Mouse (Mus musculus): ENCODE data around the gene Cdca4. TPM values are rescaled to one million over a fixed set of nuclear protein-coding genes. Genes with fewer than 3 reads are reported as not detected.
A peak's percentile ranks its signal among the peaks of the same experiment; 100 is the strongest.

The Cdca4 gene
- polyA plus RNA-seq, 1 experiment from 2014 or later: 189 TPM

- WGBS: 71% methylated on average over 2 of the region's 2 CpGs
- H3K36me3 ChIP-seq (ENCODE audit: control insufficient read depth, insufficient read depth, low read length): no peaks in the 10 kb centered on the region
Measured at GRCm38 (mm10) chr12:112835046-112835445, 5.8 kb upstream of the Cdca4 start.

GRCm38 (mm10) chr12:112833527-112833926 lies 4.3 kb upstream of the Cdca4 start:
- Histone ChIP-seq H3K9ac (ENCODE audit: low read length) (no peak overlapping the region), H3K4me1 (ENCODE audit: control insufficient read depth, insufficient read depth, low read length) (peaks cover 4% of the 10 kb centered on the region), H3K4me2 (ENCODE audit: low read depth, severe bottlenecking) (no peak overlapping the region), H3K36me3 (ENCODE audit: control insufficient read depth, insufficient read depth, low read length) (no peaks in the 10 kb centered on the region), H3K27ac (replicated peaks; ENCODE audit: low read depth, low read length) (no peak overlapping the region), H3K9me3 (ENCODE audit: control insufficient read depth, low read length) (no peaks in the 10 kb centered on the region), H3K27me3 (ENCODE audit: control insufficient read depth, insufficient read depth, low read length) (no peaks in the 10 kb centered on the region), H3K4me3 (ENCODE audit: low read depth, low read length) (no peak overlapping the region)
- WGBS: 88% methylated on average over 6 of the region's 6 CpGs
- ATAC-seq (ENCODE audit: insufficient number of reproducible peaks, low FRiP score, low TSS enrichment, low read depth) (no peak), DNase-seq (ENCODE audit: low spot score) (no peak)

More at GRCm38 (mm10) chr12:112835046-112835445, 5.8 kb upstream of the Cdca4 start:
- Histone ChIP-seq H3K4me2 (ENCODE audit: low read depth, severe bottlenecking) (no peak overlapping the region), H3K27me3 (ENCODE audit: control insufficient read depth, insufficient read depth, low read length) (no peaks in the 10 kb centered on the region), H3K27ac (replicated peaks; ENCODE audit: low read depth, low read length) (no peak overlapping the region), H3K9me3 (ENCODE audit: control insufficient read depth, low read length) (no peaks in the 10 kb centered on the region), H3K4me3 (ENCODE audit: low read depth, low read length) (no peak overlapping the region), H3K4me1 (ENCODE audit: control insufficient read depth, insufficient read depth, low read length) (peaks cover 4% of the 10 kb centered on the region), H3K9ac (ENCODE audit: low read length) (no peak overlapping the region)
- ATAC-seq (ENCODE audit: insufficient number of reproducible peaks, low FRiP score, low TSS enrichment, low read depth) (no peak), DNase-seq (ENCODE audit: low spot score) (no peak)

- no peak for ATAC-seq (ENCODE audit: insufficient number of reproducible peaks, low FRiP score, low TSS enrichment, low read depth)
- Histone ChIP-seq H3K9ac (ENCODE audit: low read length) (no peak overlapping the region), H3K27me3 (ENCODE audit: control insufficient read depth, insufficient read depth, low read length) (no peaks in the 10 kb centered on the region), H3K4me3 (ENCODE audit: low read depth, low read length) (no peak overlapping the region), H3K4me1 (ENCODE audit: control insufficient read depth, insufficient read depth, low read length) (peaks cover 10% of the 10 kb centered on the region), H3K27ac (replicated peaks; ENCODE audit: low read depth, low read length) (no peak overlapping the region), H3K9me3 (ENCODE audit: control insufficient read depth, low read length) (no peaks in the 10 kb centered on the region), H3K36me3 (ENCODE audit: control insufficient read depth, insufficient read depth, low read length) (peaks cover 4% of the 10 kb centered on the region; the same call in 1 of the 2 replicates), H3K4me2 (ENCODE audit: low read depth, severe bottlenecking) (no peak overlapping the region)
- 94% methylated on average over 5 of the region's 5 CpGs for WGBS
- DNase-seq (ENCODE audit: low spot score): no peak
Measured at GRCm38 (mm10) chr12:112832411-112832810, 3.2 kb upstream of the Cdca4 start.

- Histone ChIP-seq H3K36me3 (ENCODE audit: control insufficient read depth, insufficient read depth, low read length) (peaks cover 12% of the 10 kb centered on the region; the same call in 1 of the 2 replicates), H3K9me3 (ENCODE audit: control insufficient read depth, low read length) (no peaks in the 10 kb centered on the region), H3K4me1 (ENCODE audit: control insufficient read depth, insufficient read depth, low read length) (peaks cover 21% of the 10 kb centered on the region), H3K27ac (replicated peaks; ENCODE audit: low read depth, low read length) (no peak overlapping the region), H3K4me3 (ENCODE audit: low read depth, low read length) (peak overlapping the region; percentile 92), H3K27me3 (ENCODE audit: control insufficient read depth, insufficient read depth, low read length) (no peaks in the 10 kb centered on the region), H3K4me2 (ENCODE audit: low read depth, severe bottlenecking) (peak overlapping the region; percentile 74), H3K9ac (ENCODE audit: low read length) (peak overlapping the region; percentile 79)
- WGBS: 85% methylated on average over 3 of the region's 3 CpGs
- ATAC-seq (ENCODE audit: insufficient number of reproducible peaks, low FRiP score, low TSS enrichment, low read depth) (no peak), DNase-seq (ENCODE audit: low spot score) (no peak)
Measured at GRCm38 (mm10) chr12:112830570-112830969, 1.3 kb upstream of the Cdca4 start.

- no peak for DNase-seq (ENCODE audit: low spot score)
- peak overlapping the region; percentile 92 for H3K4me3 ChIP-seq (ENCODE audit: low read depth, low read length)
- H3K9ac ChIP-seq (ENCODE audit: low read length): peak overlapping the region; percentile 79
- WGBS: 46% methylated on average over 2 of the region's 2 CpGs
- peaks cover 21% of the 10 kb centered on the region for H3K4me1 ChIP-seq (ENCODE audit: control insufficient read depth, insufficient read depth, low read length)
- peaks cover 12% of the 10 kb centered on the region; the same call in 1 of the 2 replicates for H3K36me3 ChIP-seq (ENCODE audit: control insufficient read depth, insufficient read depth, low read length)
- H3K9me3 ChIP-seq (ENCODE audit: control insufficient read depth, low read length): no peaks in the 10 kb centered on the region
- H3K27me3 ChIP-seq (ENCODE audit: control insufficient read depth, insufficient read depth, low read length): no peaks in the 10 kb centered on the region
- no peak for ATAC-seq (ENCODE audit: insufficient number of reproducible peaks, low FRiP score, low TSS enrichment, low read depth)
- H3K27ac ChIP-seq (replicated peaks; ENCODE audit: low read depth, low read length): no peak overlapping the region; the same call in 1 of the 2 replicates
- H3K4me2 ChIP-seq (ENCODE audit: low read depth, severe bottlenecking): peak overlapping the region; percentile 74
Measured at GRCm38 (mm10) chr12:112830141-112830540, 918 bp upstream of the Cdca4 start.

- peaks cover 24% of the 10 kb centered on the region for H3K4me1 ChIP-seq (ENCODE audit: control insufficient read depth, insufficient read depth, low read length)
- H3K9me3 ChIP-seq (ENCODE audit: control insufficient read depth, low read length): no peaks in the 10 kb centered on the region
- peaks cover 16% of the 10 kb centered on the region; the same call in 1 of the 2 replicates for H3K36me3 ChIP-seq (ENCODE audit: control insufficient read depth, insufficient read depth, low read length)
- peak overlapping the region; percentile 97 for H3K9ac ChIP-seq (ENCODE audit: low read length)
- no peaks in the 10 kb centered on the region for H3K27me3 ChIP-seq (ENCODE audit: control insufficient read depth, insufficient read depth, low read length)
- H3K4me2 ChIP-seq (ENCODE audit: low read depth, severe bottlenecking): peak overlapping the region; percentile 78
- WGBS: under 1% methylated on average over 35 of the region's 51 CpGs
- H3K4me3 ChIP-seq (ENCODE audit: low read depth, low read length): peak overlapping the region; percentile 92
- peak; percentile 79 for ATAC-seq (ENCODE audit: insufficient number of reproducible peaks, low FRiP score, low TSS enrichment, low read depth)
- peak overlapping the region; percentile 85 for H3K27ac ChIP-seq (replicated peaks; ENCODE audit: low read depth, low read length)
- no peak for DNase-seq (ENCODE audit: low spot score)
Measured at GRCm38 (mm10) chr12:112828501-112829243, 551 bp downstream of the Cdca4 start.

- no peak for ATAC-seq (ENCODE audit: insufficient number of reproducible peaks, low FRiP score, low TSS enrichment, low read depth)
- H3K4me3 ChIP-seq (ENCODE audit: low read depth, low read length): no peak overlapping the region
- peaks cover 28% of the 10 kb centered on the region for H3K4me1 ChIP-seq (ENCODE audit: control insufficient read depth, insufficient read depth, low read length)
- no peak overlapping the region for H3K4me2 ChIP-seq (ENCODE audit: low read depth, severe bottlenecking)
- H3K9ac ChIP-seq (ENCODE audit: low read length): no peak overlapping the region
- no peak for DNase-seq (ENCODE audit: low spot score)
- WGBS: 84% methylated on average over 5 of the region's 5 CpGs
- H3K27me3 ChIP-seq (ENCODE audit: control insufficient read depth, insufficient read depth, low read length): no peaks in the 10 kb centered on the region
- H3K27ac ChIP-seq (replicated peaks; ENCODE audit: low read depth, low read length): no peak overlapping the region
- peaks cover 26% of the 10 kb centered on the region; the same call in 1 of the 2 replicates for H3K36me3 ChIP-seq (ENCODE audit: control insufficient read depth, insufficient read depth, low read length)
- no peaks in the 10 kb centered on the region for H3K9me3 ChIP-seq (ENCODE audit: control insufficient read depth, low read length)
Measured at GRCm38 (mm10) chr12:112825901-112826300, 3.3 kb downstream of the Cdca4 start.

GRCm38 (mm10) chr12:112823221-112823620 lies 6.0 kb downstream of the Cdca4 start:
- 80% methylated on average over 4 of the region's 4 CpGs for WGBS

More at GRCm38 (mm10) chr12:112823221-112823620, 6.0 kb downstream of the Cdca4 start:
- H3K27me3 ChIP-seq (ENCODE audit: control insufficient read depth, insufficient read depth, low read length): no peaks in the 10 kb centered on the region
- no peak overlapping the region for H3K9ac ChIP-seq (ENCODE audit: low read length)
- ATAC-seq (ENCODE audit: insufficient number of reproducible peaks, low FRiP score, low TSS enrichment, low read depth) (no peak), DNase-seq (ENCODE audit: low spot score) (no peak)
- H3K9me3 ChIP-seq (ENCODE audit: control insufficient read depth, low read length): no peaks in the 10 kb centered on the region
- H3K36me3 ChIP-seq (ENCODE audit: control insufficient read depth, insufficient read depth, low read length): peaks cover 36% of the 10 kb centered on the region; the same call in 1 of the 2 replicates
- no peak overlapping the region for H3K4me2 ChIP-seq (ENCODE audit: low read depth, severe bottlenecking)
- no peak overlapping the region for H3K4me3 ChIP-seq (ENCODE audit: low read depth, low read length)
- H3K27ac ChIP-seq (replicated peaks; ENCODE audit: low read depth, low read length): no peak overlapping the region
- peaks cover 24% of the 10 kb centered on the region for H3K4me1 ChIP-seq (ENCODE audit: control insufficient read depth, insufficient read depth, low read length)

Data from limb, embryonic 11.5 days (tissue).